Mouse (Mus musculus): ENCODE data around the gene Rhbdl1.

Gene Rhbdl1

DNA sequence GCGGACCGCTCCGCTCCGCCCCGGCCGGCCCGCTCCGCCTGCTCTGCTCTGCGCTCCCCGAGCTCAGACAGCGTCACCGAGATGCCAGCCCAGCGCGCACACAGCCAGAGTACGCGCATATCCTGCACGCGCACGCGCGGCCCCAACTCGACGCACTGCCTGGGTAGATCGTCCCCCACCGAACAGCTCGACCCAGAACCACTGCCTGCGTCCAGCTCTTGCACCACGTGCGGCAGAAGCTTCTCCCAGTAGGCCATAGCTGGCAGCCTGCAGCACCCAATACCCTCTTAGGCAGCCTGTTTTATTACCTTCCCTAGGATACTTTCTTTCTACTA is at the start of gene Rhbdl1:
TSS of gene Rhbdl1 (minus strand) at position 220 of the 335 bp plus-strand sequence.
- peak in 1 of 2 experiments; percentile 51 for DNase-seq (ENCODE audit: low spot score in 2 of 2)

DNA sequence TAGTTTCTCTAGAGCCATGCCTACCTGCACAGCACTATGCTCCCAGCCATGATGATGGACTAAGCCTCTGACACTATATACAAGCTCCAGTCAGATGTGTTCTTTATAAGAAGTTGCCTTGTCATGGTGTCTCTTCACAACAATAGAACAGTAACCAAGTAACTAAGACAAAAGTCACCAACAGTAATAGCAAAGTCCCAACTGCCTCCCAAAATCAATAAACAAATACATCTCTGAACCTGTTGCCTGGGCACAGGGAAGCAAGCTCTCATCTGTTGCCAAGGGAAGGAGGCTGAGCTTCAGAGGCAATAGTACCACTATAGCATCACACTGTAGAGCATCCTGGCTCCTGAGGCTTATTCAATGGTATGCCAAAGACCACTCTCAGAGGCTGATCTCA is 49.7 kb upstream of the Rhbdl1 start:
- DNase-seq (ENCODE audit: low spot score in 2 of 2), result no peak

DNA sequence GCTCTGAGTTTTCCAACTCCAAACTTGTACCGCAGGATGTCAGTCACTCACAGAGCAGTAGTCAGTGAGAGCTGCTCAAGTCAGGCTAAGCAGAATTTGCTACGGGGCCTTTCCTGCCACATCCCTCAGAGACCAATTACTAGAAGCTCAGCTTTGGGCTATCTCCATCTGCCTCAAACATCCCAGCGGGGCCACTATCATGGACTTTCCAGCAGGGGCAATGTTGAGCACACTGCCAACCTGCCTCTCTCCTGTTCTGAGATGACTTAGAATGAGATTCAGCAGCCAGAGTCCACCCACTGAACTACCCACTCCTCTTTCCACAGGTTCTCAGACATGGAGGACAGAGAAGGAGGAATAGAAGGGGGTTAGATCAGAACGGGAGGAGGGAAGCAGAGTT is 48.5 kb upstream of the Rhbdl1 start:
- DNase-seq (ENCODE audit: low spot score in 2 of 2), result peak in 1 of 2 experiments; percentile 37

DNA sequence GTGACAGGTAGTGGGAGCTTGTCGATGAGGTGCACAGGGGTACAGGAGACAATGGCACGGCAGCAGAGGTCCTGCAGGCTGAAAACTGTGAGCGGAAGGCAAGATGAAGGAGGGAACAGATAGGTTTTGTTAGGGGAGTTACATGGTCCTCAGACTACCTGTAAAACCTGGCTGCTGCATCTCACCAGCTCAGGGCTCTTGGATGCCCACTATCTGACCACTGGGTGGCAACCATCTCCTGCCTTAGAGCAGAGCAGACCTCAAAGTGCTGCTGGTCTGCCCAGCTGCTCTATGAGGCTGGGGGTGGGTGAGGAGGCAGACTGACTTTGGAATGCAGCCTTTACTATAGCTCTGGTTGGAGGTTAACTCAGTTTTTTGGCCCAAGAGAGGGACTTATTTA is 46.7 kb upstream of the Rhbdl1 start:
- no peak for DNase-seq (ENCODE audit: low spot score in 2 of 2)

DNA sequence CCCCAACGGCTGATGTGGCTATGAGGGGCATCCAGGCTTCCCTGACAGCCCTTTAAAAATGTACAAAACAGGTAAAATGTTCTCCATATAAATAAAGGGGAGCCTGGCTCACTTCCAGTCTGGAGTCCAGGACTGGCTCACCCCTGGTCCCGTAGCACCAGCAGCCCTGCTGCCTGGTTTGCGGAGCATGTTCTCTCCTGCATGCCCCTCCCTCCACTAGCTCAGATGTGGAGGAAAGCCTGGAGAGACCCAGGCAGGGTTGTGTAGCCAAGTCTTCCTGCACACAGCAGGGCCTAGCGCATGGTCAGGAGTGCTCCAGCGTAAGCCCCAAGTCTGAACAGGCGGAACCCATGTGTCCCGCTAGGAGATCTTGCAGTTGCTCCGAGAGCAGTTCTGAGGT is 46.2 kb upstream of the Rhbdl1 start:
- DNase-seq (ENCODE audit: low spot score in 2 of 2), result no peak

DNA sequence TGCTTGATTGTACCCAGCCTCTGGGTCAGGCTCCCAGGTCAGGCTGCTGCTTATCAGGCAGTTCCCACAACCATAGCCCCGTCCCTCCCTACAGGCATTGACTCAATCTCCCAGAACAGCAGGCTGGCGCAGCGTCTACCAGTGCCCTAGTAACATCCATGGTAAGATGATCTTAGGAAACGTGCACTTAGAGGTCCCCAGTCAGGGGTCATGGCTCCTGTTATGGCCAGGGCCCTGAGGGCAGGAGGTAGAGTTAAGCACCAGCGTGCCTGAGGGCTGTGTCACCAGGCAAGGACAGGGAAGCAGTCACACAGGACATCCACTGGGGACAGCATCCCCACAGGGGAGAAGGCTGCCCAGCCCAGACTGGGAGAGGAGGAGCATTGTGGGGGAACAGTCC is 45.2 kb upstream of the Rhbdl1 start:
- DNase-seq (ENCODE audit: low spot score in 2 of 2), result no peak

GRCm38 (mm10) chr17:25881691-25882090 is 44.6 kb upstream of the Rhbdl1 start:
- DNase-seq (ENCODE audit: low spot score in 2 of 2), result no peak

- DNase-seq (ENCODE audit: low spot score in 2 of 2), result no peak
Measured at GRCm38 (mm10) chr17:25880913-25881641, 44.0 kb upstream of the Rhbdl1 start.

DNA sequence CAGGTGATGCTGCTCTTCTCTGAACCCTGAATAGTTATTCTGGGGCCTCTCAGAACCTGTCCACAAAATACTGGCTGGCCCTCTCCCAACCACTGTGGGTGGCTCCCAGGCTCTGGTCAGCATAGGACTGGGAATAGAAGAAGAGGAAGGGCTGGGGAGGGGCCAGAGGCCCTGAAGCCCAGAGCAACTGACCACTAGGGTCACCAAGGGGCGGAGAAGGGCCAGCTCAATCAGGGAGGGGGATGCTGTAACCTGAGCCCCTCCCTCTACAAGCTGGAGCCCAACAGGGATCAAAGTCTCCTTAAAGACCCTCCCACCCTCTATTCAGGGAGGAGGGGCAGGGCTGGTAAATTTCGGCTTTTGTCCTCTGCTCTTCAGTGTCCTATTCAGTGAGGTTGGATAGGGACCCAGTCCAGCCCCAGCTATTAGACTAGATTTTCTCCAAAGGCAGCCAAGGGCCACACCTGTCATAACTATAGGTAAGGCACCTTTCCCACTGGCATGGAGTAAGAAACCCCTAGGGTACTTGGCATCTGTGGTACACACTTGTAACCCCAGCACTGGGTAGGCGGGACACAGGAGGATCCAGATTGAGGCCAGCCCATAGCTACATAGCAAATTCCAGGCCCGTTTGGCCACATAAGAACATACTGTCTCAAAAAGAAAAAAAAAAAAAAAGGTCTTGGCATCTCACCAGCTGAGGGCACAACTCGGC is 43.3 kb upstream of the Rhbdl1 start, which contains the start of gene Wfikkn1:
TSS of gene Wfikkn1 (minus strand) at position 663 of the 715 bp plus-strand sequence.
- DNase-seq (ENCODE audit: low spot score in 2 of 2), result no peak

GRCm38 (mm10) chr17:25879750-25880149 is 42.7 kb upstream of the Rhbdl1 start:
- no peak for DNase-seq (ENCODE audit: low spot score in 2 of 2)

DNA sequence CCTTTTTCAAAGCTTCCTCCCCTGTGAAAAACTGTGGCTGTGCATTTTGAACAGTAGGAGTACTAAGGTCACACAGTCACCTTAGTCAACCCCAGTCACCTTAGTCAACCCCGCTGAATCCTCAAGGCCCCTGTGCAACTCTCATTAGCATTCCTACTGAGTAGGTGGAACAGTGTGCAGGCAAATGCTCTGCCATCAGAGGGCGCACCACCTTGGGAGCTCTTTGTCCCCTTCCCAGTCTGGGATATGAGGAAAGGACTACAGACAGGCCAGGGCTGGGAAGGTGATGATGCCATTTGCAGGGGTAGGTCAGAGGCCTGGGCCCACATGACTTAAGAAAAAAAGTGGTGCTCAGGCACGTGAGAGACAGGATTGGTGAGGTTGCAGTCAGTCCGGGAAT is 42.2 kb upstream of the Rhbdl1 start:
- no peak for DNase-seq (ENCODE audit: low spot score in 2 of 2)

GRCm38 (mm10) chr17:25878611-25879180 is 41.6 kb upstream of the Rhbdl1 start:
- DNase-seq (ENCODE audit: low spot score in 2 of 2), result no peak

DNA sequence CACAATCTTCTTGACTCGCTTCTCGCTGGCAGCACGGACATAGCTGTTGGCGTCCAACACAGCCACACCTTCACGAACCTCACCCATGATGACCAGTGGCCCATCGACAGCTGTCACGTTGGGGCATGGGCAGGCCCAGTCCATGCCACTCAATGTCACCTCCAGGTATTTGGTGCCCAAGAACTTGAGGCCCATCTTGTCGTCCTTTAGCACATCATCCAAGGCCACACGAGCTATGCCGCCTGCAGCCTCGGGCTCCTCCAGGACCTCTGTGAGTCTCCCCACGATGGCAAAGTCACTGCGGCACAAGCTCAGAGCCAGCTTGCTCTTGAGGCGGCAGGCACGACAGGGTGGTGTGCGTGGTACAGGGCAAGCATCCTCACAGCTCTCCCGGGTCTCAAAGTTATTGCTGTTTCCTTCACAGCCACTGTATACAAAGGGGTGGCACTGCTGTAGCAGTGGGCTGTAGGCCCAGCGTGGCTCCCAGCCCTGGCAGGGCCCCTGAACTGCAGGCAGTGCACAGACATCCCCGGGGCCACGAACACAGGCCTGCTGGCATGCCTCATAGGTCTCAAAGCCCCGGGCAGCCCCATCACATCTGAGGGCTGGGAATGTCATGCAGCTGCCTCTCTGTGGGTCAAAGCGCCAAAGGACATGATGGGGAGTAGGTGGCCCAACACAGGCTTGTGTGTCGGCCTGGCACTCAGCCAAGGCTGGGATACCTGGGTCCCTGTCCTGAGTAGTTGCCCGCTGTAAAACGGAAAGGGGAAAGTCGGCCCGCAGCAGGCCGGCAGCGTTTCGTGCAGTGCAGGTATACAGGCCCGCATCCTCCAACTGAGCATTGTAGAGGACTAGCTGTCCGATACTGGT is 40.9 kb upstream of the Rhbdl1 start:
- no peak for DNase-seq (ENCODE audit: low spot score in 2 of 2)

- DNase-seq (ENCODE audit: low spot score in 2 of 2), result no peak
Measured at GRCm38 (mm10) chr17:25877025-25877424, 39.9 kb upstream of the Rhbdl1 start.

DNA sequence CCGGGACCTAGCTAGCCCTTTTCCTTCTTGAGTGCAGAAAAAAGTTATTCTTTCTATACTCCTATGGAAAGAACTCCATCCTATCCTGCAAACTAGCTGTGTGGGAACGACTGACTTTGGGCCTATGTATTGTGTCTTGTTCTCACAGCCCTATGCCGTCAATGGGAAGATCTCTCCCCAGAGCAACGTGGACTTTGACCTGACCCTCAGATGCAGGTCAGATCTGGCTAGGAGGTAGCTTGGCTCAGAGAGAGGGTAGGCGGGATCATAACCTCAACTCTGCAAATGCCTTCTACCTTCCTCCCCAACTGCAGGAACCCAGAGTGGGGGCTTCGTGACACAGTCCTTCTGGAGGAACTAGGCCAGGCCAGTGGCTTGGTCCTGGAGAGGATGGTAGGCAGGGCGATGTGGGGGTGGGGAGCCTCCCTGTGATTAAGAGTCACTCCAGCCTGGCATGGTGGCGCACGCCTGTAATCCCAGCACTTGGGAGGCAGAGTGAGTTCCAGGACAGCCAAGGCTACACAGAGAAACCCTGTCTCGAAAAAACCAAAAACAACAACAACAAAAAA is 39.3 kb upstream of the Rhbdl1 start:
- DNase-seq (ENCODE audit: low spot score in 2 of 2), result no peak

GRCm38 (mm10) chr17:25875171-25876136 is 38.4 kb upstream of the Rhbdl1 start:
- DNase-seq (ENCODE audit: low spot score in 2 of 2), result peak; percentile 81

DNA sequence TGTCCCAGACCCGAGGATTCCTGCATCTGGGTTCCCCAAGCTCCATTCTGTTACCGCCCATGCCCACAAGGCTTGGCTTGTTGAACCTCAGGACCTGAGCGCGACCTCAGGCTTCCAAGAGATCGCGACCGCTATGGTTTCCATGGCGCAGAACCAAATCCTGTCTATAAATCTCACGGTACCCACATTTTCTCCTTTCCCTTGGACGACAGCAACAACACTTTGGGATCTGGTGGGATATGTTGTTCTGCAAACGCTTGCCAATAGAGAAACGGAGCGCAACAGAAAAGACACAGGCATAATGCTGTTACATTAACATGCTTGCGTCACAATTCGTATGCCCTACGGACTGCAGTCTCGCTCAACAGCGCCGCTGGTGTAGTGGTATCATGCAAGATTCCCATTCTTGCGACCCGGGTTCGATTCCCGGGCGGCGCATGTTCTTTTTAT is 37.7 kb upstream of the Rhbdl1 start, which contains the start of gene Mettl26:
TSS of gene Mettl26 (plus strand) at position 354 of the 450 bp plus-strand sequence.
- DNase-seq (ENCODE audit: low spot score in 2 of 2), result peak; percentile 92 to 96

- no peak for DNase-seq (ENCODE audit: low spot score in 2 of 2)
Measured at GRCm38 (mm10) chr17:25874148-25874720, 37.1 kb upstream of the Rhbdl1 start.

- no peak for DNase-seq (ENCODE audit: low spot score in 2 of 2)
Measured at GRCm38 (mm10) chr17:25873405-25874147, 36.5 kb upstream of the Rhbdl1 start.
